Mouse (Mus musculus): Measurements from ENCODE around the gene Myo18a. TPM values are rescaled to one million over a fixed set of nuclear protein-coding genes. Genes with fewer than 3 reads are reported as not detected.
A peak's percentile ranks its signal among the peaks of the same experiment; 100 is the strongest.
"Not testable (repeated sequence)": the region's sequence is repeated elsewhere in the genome, so short reads cannot be mapped to it uniquely, and the experiment has no call there.

Gene Myo18a
- polyA plus RNA-seq (2015; fragmentation: Nextera tagmentation; extraction: Ambion mirVana): 27.7 and 32.1 TPM in 2 replicates

DNA sequence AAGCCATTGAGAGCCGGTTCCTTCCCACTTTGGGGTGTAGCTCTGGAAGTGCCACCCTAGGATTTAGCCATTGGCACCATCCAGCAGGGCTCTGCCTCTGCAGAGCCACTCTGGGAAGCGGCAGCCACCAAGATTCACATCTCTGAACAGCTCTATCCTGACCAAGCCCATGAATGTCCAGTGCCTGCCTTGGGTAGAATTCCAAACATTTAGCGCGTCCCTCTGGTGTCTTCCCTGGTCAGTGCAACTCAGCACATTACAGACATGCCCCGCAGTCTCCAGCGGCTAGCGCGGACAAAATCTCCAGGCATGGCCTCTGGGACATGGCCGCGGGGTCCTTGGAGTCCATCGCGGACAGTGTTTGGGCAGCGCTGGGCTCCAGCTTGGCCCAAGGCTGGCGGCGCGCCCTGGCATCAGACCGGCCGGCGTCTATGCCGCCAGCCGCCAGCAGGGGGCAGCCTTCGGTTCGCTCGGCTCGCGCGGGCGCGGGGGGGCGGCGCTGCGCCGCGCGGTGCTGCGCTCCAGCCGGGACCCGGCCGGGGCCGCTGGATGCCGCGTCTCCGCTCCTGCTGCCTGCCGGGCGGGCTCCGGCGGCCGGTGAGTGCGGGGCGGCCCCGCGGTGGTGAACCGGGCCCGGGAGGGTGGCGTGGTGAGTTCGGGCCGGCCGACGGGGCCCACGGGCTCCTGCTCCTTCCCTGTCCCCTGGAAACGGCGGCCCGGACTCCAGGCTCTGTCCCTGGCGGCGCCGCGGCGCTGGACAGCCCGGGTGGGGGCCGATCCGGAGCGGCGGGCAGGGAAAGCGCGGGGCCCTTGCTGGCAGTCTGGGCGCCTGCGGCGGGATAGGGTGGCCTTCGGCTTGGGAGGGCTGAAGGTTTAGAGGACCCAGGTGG is at the start of gene Myo18a:
TSS of gene Myo18a (plus strand) at position 464 of the 890 bp plus-strand sequence.
- no peaks in the 10 kb centered on the region for H3K36me3 ChIP-seq
- WGBS: 2% methylated on average over 79 of the region's 79 CpGs
- H3K4me2 ChIP-seq (replicated peaks): peak within 1 kb of the TSS; percentile 87
- H3K27ac ChIP-seq: peak within 1 kb of the TSS; percentile 83
- peak within 1 kb of the TSS; percentile 91 for H3K9ac ChIP-seq
- peak; percentile 82 for ATAC-seq
- no peaks in the 10 kb centered on the region for H3K9me3 ChIP-seq
- H3K4me1 ChIP-seq (replicated peaks): peaks cover 34% of the 10 kb centered on the region
- H3K27me3 ChIP-seq (replicated peaks): no peaks in the 10 kb centered on the region; the same call in 1 of the 2 replicates
- H3K4me3 ChIP-seq (replicated peaks): peak within 1 kb of the TSS; percentile 91

DNA sequence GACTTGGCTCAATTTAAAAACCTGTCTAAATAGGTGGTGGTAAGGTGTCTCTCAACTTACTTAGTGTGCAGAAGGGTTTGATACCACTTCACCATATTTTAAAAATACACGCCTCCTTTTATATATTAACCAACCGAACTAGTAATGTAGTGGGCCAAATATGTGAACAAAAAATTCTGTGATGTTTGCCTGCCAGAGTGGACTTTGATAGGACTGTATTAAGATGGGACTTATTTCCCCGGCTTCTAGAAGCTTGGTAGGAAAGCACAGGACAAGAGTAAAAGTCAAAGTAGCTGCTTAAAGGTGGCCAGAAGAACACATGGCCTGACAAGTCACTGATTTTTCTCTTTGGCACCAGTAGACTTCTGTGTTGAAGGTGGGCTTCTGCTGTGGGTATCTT is 49.3 kb upstream of the Myo18a start:
- no peak overlapping the region for H3K9ac ChIP-seq
- no peaks in the 10 kb centered on the region; the same call in 1 of the 2 replicates for H3K36me3 ChIP-seq
- no peak for ATAC-seq
- H3K27me3 ChIP-seq (replicated peaks): no peaks in the 10 kb centered on the region
- no peak overlapping the region for H3K4me3 ChIP-seq (replicated peaks)
- H3K4me2 ChIP-seq (replicated peaks): no peak overlapping the region
- no peak overlapping the region for H3K27ac ChIP-seq
- H3K9me3 ChIP-seq: no peaks in the 10 kb centered on the region
- WGBS: 94% methylated on average over 3 of the region's 3 CpGs
- H3K4me1 ChIP-seq (replicated peaks): no peaks in the 10 kb centered on the region

DNA sequence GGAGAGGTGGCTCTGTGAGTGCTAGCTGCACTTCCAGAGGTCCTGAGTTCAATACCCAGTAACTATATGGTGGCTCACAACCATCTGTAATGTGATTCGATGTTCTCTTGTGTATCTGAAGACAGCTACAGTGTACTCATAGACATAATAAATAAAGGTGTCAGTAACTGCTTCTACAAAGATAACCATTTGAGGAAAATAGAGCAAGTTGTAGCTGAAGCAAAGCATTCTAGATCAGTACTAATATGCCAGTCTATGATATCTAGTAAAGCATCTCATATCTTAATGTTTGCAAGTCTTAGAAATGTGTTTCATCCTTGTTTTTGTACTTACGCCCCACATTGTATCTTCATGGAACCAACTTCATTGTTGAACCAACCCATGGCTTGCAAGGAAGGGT is 44.0 kb upstream of the Myo18a start:
- Histone ChIP-seq H3K36me3 (no peaks in the 10 kb centered on the region), H3K27me3 (replicated peaks) (no peaks in the 10 kb centered on the region), H3K4me1 (replicated peaks) (no peaks in the 10 kb centered on the region), H3K4me2 (replicated peaks) (no peak overlapping the region), H3K4me3 (replicated peaks) (no peak overlapping the region), H3K9me3 (no peaks in the 10 kb centered on the region), H3K27ac (no peak overlapping the region), H3K9ac (no peak overlapping the region)
- no peak for ATAC-seq
- WGBS: 94% methylated on average over 2 of the region's 2 CpGs

DNA sequence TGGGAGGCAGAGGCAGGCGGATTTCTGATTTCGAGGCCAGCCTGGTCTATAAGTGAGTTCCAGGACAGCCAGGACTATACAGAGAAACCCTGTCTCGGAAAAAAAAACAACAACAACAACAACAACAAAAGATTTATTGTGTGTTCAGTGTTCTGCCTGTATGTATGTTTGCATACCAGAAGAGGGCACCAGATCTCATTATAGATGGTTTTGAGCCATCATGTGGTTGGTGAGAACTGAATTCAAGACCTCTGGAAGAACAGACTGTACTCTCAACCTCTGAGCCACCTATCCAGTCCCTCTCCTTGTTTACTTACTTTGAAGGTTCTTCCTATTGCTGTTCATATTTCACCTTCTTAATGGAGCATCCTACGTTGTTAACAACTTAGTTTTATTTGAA is 41.7 kb upstream of the Myo18a start:
- ATAC-seq: no peak

DNA sequence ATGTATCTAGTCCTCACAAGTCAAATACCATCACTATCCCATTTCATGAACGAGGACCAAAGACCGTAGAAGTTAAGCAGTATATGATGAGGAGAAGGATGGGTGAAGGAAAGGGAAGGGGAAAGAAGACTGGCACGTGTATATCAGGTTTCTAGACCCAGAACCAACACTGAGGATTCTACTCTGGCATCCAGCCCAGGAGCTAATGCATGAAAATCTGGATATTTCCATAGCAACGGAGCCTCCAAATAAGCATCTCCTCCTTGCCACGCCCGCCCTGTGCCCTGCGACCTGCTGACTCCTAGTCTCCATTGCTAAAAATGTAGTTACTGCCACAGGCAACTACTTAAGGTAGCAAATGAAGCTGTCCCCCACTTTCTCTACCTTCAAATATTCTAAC is 38.3 kb upstream of the Myo18a start:
- Histone ChIP-seq H3K4me3 (replicated peaks) (no peak overlapping the region), H3K27me3 (replicated peaks) (no peaks in the 10 kb centered on the region), H3K9me3 (no peaks in the 10 kb centered on the region), H3K27ac (no peak overlapping the region), H3K4me2 (replicated peaks) (no peak overlapping the region), H3K9ac (no peak overlapping the region), H3K4me1 (replicated peaks) (no peaks in the 10 kb centered on the region), H3K36me3 (no peaks in the 10 kb centered on the region)
- 82% methylated on average over 7 of the region's 7 CpGs for WGBS
- no peak for ATAC-seq

More for the DNA sequence above, 41.7 kb upstream of the Myo18a start:
- Histone ChIP-seq H3K27ac (no peak overlapping the region), H3K9ac (no peak overlapping the region), H3K27me3 (replicated peaks) (no peaks in the 10 kb centered on the region), H3K9me3 (no peaks in the 10 kb centered on the region), H3K4me2 (replicated peaks) (no peak overlapping the region), H3K4me3 (replicated peaks) (no peak overlapping the region), H3K36me3 (no peaks in the 10 kb centered on the region), H3K4me1 (replicated peaks) (no peaks in the 10 kb centered on the region)
- 89% methylated on average over 4 of the region's 4 CpGs for WGBS

DNA sequence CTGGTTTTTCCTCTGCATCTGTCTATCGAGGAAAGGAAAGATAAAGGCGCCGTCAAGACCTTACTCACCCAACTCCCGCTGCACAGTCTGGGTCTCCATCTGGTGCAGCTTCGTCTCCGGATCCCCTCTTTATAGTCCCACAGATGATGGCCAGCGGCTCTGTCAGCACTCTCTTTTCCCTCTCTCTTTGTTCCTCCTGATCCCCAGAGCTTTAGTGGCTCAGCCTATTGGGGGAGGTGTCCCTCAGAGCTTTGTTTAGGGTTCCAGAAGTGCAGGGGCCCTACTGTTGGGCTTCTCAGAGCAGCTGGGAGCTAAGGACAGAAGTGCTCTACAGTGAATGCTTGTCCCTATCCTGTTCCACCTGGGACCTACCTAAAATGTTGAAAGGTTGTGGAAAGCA is 37.9 kb upstream of the Myo18a start, which contains the start of gene Cryba1:
TSS of gene Cryba1 (minus strand) at position 101 of the 400 bp plus-strand sequence.
- no peaks in the 10 kb centered on the region for H3K27me3 ChIP-seq (replicated peaks)
- no peak for ATAC-seq
- no peak within 1 kb of the TSS for H3K4me2 ChIP-seq (replicated peaks)
- no peak within 1 kb of the TSS for H3K9ac ChIP-seq
- 57% methylated on average over 7 of the region's 7 CpGs for WGBS
- H3K36me3 ChIP-seq: no peaks in the 10 kb centered on the region
- H3K9me3 ChIP-seq: no peaks in the 10 kb centered on the region
- no peak within 1 kb of the TSS for H3K27ac ChIP-seq
- H3K4me1 ChIP-seq (replicated peaks): no peaks in the 10 kb centered on the region
- H3K4me3 ChIP-seq (replicated peaks): no peak within 1 kb of the TSS

DNA sequence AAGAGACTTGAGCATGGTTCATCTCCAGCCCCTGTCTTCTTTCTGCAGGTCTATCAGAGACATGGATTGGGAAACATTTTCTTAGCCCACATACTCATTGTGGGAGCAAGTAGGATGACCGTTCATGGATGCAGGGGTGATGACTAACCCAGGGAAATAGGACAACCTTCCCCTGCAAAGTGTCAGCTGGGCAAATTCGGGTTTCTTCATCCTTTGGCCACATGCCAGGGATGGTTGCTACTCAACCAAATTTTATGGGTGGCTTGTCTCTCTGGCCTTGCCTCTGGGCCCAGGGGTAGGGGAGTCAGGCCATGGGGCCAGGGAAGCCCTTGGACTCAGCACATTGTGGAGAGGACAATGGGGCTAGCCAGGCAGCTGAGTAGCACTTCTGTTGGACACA is 34.5 kb upstream of the Myo18a start:
- Histone ChIP-seq H3K36me3 (no peaks in the 10 kb centered on the region), H3K27ac (no peak overlapping the region), H3K9me3 (no peaks in the 10 kb centered on the region), H3K4me1 (replicated peaks) (no peaks in the 10 kb centered on the region), H3K9ac (no peak overlapping the region), H3K4me2 (replicated peaks) (no peak overlapping the region), H3K4me3 (replicated peaks) (no peak overlapping the region), H3K27me3 (replicated peaks) (no peaks in the 10 kb centered on the region)
- WGBS: 66% methylated on average over 2 of the region's 2 CpGs
- no peak for ATAC-seq

DNA sequence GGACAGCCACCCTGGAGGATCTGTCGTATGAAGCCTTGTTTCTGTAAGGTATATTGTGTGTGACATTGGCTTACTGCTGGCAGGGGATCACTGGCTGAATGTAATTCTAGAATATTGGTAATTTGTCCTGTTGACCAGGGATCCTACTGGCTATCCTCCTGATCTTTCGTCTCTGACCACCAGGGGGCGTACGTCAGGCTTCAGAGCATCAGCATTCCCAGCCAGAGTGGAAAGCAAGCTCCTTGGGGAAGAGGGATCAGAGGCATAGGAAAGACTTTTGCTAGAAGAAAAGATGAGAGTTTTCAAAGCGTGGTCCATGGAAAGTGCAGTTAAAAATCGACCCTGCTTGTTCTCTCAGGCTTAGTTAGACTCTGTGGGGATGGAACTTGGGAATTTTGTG is 25.8 kb upstream of the Myo18a start:
- WGBS: 0% methylated on average over 6 of the region's 6 CpGs
- H3K27me3 ChIP-seq (replicated peaks): no peaks in the 10 kb centered on the region
- no peak overlapping the region for H3K9ac ChIP-seq
- H3K4me2 ChIP-seq (replicated peaks): no peak overlapping the region
- no peaks in the 10 kb centered on the region for H3K4me1 ChIP-seq (replicated peaks)
- no peak overlapping the region for H3K27ac ChIP-seq
- H3K36me3 ChIP-seq: no peaks in the 10 kb centered on the region
- no peak overlapping the region for H3K4me3 ChIP-seq (replicated peaks)
- H3K9me3 ChIP-seq: no peaks in the 10 kb centered on the region
- no peak for ATAC-seq

DNA sequence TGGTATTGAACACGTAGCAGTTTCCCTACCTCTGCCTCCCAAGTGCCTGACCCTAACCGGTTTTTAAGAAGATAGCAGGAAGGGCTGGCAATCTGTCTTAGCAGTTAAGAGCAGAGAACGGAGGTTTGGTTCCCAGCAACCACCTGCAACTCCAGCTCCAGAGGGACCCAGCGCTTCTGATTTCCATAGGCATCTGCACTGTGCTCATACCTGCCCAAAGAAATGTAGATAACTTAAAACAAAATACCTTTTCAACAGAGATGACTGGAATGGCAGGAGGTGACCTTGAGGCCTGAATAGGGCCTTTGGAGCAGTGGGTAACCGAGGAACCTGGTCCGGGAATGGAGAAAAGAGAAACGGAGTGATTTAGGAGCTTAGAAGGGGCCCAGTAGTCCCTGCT is 24.5 kb upstream of the Myo18a start:
- Histone ChIP-seq H3K9ac (no peak overlapping the region), H3K4me3 (replicated peaks) (no peak overlapping the region), H3K9me3 (no peaks in the 10 kb centered on the region), H3K27me3 (replicated peaks) (no peaks in the 10 kb centered on the region), H3K36me3 (no peaks in the 10 kb centered on the region), H3K4me1 (replicated peaks) (no peaks in the 10 kb centered on the region), H3K4me2 (replicated peaks) (no peak overlapping the region), H3K27ac (no peak overlapping the region)
- 48% methylated on average over 7 of the region's 7 CpGs for WGBS
- no peak for ATAC-seq

DNA sequence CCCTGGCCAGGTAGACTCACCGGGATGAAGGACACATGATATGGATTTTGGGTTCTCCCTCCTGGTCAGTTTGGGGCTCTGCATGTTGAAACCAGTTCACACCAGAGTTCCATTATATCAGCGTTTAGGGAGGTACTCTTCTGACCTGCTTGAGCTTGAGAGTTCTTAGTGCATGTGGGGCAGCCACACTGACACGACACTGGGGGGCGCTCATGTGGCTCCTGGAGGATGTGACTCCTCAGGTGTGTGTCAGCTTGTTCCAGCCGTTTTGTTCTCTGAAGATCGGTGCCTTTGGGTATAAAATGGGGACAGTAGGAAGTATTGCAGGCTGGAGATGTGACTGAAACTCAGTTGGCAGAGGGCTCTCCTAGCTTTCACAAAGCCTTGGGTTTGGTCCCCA is 19.1 kb upstream of the Myo18a start:
- no peak overlapping the region for H3K4me3 ChIP-seq (replicated peaks)
- H3K27ac ChIP-seq: no peak overlapping the region
- no peak overlapping the region for H3K4me2 ChIP-seq (replicated peaks)
- H3K4me1 ChIP-seq (replicated peaks): no peaks in the 10 kb centered on the region
- no peaks in the 10 kb centered on the region for H3K9me3 ChIP-seq
- WGBS: 30% methylated on average over 6 of the region's 6 CpGs
- no peak overlapping the region for H3K9ac ChIP-seq
- no peaks in the 10 kb centered on the region for H3K36me3 ChIP-seq
- ATAC-seq: no peak
- H3K27me3 ChIP-seq (replicated peaks): no peaks in the 10 kb centered on the region

DNA sequence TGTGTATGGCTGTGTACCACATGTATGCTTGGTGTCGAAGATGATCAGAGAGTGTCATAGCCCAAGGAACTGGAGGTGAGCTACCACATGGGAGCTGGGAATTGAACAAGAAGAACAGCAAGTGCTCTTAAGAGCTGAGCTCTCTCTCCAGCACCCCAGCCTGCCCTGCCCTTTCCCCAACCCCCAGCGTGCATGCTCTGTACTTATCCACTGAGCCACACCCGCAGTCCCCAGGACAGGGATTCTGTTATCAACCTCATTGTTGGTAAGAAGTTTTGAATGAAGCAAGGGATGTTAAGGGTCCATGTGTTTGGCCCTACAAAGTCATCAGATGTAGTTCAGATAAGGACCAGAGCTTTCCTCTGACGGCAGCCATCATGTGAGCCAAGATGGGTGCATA is 16.4 kb upstream of the Myo18a start:
- no peak overlapping the region for H3K4me2 ChIP-seq (replicated peaks)
- no peaks in the 10 kb centered on the region for H3K4me1 ChIP-seq (replicated peaks)
- H3K36me3 ChIP-seq: no peaks in the 10 kb centered on the region
- H3K27ac ChIP-seq: no peak overlapping the region
- no peak overlapping the region for H3K9ac ChIP-seq
- H3K27me3 ChIP-seq (replicated peaks): no peaks in the 10 kb centered on the region
- no peaks in the 10 kb centered on the region for H3K9me3 ChIP-seq
- no peak for ATAC-seq
- H3K4me3 ChIP-seq (replicated peaks): no peak overlapping the region
- 77% methylated on average over 4 of the region's 4 CpGs for WGBS

DNA sequence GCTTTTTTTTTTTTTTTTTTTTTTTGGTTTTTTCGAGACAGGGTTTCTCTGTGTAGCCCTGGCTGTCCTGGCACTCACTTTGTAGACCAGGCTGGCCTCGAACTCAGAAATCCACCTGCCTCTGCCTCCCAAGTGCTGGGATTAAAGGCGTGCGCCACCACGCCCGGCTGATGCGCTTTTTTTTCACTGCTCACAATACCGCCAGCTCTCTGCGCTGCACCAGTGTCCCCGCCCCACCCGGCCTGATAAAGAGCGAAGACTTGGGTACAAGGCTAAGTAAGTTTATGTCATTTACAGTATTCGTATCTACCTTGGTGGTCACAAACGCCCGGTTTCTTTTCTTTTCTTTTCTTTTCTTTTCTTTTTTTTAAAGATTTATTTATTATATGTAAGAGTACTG is 15.9 kb upstream of the Myo18a start:
- H3K4me2 ChIP-seq (replicated peaks); ATAC-seq; H3K27ac ChIP-seq; H3K36me3 ChIP-seq; H3K9ac ChIP-seq; H3K9me3 ChIP-seq; H3K27me3 ChIP-seq (replicated peaks); H3K4me3 ChIP-seq (replicated peaks); H3K4me1 ChIP-seq (replicated peaks): not testable (repeated sequence)
- 95% methylated on average over 14 of the region's 15 CpGs for WGBS

DNA sequence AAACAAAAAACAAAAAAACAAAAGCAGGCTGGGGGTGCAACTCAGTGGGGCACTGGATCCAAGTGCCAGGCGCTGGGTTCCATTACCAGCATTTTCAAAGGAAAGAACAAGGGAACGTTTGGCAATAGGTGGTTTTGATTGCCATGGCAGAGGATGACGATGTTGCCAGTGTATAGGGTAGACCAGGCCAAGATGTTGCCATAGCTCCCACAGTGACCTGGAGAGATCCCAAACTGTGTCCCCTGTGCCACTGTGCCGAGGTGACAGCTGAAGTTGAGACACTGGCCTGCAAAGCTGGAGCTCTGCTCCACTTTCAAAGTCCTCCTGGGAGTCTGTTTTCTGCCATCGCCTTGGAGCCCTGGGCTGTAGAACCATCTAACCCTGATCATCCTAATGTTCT is 14.1 kb upstream of the Myo18a start:
- no peaks in the 10 kb centered on the region for H3K27me3 ChIP-seq (replicated peaks)
- 89% methylated on average over 5 of the region's 5 CpGs for WGBS
- H3K4me3 ChIP-seq (replicated peaks): no peak overlapping the region
- ATAC-seq: no peak
- no peaks in the 10 kb centered on the region for H3K4me1 ChIP-seq (replicated peaks)
- H3K27ac ChIP-seq: no peak overlapping the region
- no peak overlapping the region for H3K4me2 ChIP-seq (replicated peaks)
- no peak overlapping the region for H3K9ac ChIP-seq
- no peaks in the 10 kb centered on the region for H3K36me3 ChIP-seq
- H3K9me3 ChIP-seq: no peaks in the 10 kb centered on the region
